Mouse (Mus musculus): ENCODE data around the gene Mymk.

Mymk gene

DNA sequence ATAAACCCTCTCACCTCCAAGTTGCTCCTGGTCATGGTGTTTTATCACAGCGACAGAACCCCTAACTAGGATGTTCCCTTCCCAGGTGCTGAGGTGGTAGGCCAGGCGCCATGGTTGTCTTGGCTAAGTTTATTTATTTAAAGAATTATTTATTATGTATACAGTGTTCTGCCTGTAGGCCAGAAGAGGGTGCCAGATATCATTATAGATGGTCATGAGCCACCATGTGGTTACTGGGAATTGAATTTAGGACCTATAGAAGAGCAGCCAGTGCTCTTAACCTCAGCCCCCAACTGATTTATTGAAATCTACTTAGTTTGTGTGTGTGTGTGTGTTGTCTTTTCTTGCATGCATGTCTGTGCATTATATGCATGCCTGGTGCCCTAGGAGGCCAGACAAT lies 39.6 kb downstream of the Mymk start:
- no peak for DNase-seq

DNA sequence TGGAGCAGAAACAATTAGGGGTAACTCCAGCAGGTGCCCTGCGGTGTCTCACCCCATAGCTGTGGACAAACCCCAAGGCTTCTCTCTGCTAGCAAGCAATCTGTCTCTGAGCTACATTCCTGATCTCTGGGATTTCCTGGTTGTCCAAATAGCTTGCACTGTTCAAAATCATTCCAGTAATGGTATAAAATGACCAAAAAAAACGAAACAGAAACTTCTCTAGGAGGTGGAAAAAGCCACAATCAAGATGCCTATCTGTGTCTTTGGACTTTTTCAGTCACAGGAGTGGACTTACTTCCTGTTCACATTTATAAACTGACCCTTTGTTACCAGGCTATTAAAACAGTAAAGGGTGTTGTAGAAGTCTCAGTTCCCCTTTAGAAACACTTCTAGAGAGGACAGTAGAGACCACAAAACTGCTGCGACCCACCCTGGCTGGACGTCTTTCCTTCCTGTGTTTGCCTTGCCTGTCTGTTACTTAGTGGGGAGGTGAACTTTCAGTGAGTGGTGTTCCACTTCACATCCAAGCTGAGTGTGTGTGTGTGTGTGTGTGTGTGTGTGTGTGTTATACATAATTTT lies 43.5 kb downstream of the Mymk start:
- no peak for DNase-seq

GRCm38 (mm10) chr2:27027618-27028436 lies 44.2 kb downstream of the Mymk start, which contains the start of gene Slc2a6:
Gene Slc2a6 (minus strand): TSS chr2:27027998.
- DNase-seq = peak; percentile 89

DNA sequence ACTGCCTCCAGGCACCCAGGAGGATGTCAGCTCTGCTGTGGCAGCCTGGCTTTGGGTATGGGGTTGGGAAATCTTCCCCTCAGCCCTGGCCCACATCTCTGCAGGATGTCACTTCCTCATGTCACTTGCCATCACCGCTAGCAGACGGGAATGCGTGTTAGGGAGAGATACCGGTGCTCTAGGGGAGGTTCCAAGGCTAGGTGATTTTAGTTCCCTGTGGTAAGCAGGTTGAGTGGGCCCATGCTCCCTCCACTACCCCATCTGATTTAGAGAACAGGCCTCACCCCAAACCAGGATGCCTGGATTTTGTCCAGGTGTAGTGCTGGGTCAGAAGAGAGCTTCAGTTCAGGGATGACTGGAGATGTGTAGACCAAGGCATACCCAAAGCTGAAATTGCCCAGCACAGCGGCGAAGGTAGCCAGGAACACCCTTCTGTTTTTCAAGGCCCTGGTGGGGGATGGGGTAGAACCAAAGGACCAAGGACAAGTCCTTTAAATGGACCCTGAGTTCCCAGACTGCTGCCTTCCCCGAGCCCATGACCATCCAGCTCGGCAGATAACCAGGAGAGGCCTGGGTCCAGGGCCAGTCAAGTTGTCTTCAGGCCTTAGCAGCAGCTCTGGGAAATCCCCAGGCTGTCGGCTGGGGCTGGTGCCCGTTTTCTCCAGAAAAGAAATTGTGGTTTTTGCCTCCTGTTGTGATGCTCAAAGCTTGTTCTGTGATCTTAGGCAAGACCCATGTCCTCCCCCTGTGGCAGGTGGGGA lies 44.9 kb downstream of the Mymk start:
- no peak for DNase-seq

GRCm38 (mm10) chr2:27026332-27026731 lies 45.6 kb downstream of the Mymk start:
- no peak for DNase-seq

GRCm38 (mm10) chr2:27025545-27025944 lies 46.4 kb downstream of the Mymk start:
- DNase-seq = no peak

DNA sequence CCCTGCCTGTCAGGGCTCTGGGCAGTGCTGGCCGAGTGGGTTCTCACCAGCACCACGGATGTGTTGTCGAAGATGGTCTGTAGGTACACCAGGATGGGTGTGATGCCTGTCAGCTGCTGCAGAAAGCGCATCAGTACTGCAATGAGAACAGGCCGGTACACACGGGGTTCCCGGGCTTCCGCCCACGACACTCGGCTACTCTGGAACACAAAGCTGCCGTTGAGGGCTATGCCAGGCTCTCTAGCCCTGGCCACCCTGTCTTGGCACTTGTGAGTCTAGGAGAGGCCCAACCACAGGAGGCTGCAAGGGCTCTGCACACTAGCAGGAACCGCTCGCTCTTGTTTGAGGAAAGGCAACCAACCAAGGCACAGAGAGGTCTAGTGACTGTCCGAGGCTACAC lies 47.8 kb downstream of the Mymk start:
- no peak for DNase-seq

GRCm38 (mm10) chr2:27022612-27023011 lies 49.4 kb downstream of the Mymk start:
- DNase-seq = no peak

DNA sequence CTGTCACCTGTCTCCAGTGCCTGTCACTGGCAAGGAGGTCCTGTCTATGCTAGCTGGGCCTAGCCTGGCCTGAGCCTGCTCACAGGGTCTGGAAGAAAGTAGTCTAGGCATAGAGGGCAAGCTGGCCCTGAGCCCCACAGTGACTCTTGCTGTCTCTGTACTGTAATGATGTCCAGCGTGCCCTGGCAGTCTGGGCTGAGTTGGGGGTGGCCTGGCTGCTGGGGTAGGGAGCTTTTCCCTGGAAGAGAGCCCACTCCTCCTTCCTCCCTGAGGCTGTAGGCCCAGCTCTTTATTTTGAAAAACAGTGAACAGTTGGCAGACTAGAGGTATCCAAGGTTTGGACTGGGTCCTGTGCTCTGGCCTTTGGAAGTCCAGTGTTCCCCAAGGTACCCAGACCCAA lies 50.9 kb downstream of the Mymk start:
- no peak for DNase-seq

GRCm38 (mm10) chr2:27019530-27019929 lies 52.4 kb downstream of the Mymk start:
- no peak for DNase-seq

DNA sequence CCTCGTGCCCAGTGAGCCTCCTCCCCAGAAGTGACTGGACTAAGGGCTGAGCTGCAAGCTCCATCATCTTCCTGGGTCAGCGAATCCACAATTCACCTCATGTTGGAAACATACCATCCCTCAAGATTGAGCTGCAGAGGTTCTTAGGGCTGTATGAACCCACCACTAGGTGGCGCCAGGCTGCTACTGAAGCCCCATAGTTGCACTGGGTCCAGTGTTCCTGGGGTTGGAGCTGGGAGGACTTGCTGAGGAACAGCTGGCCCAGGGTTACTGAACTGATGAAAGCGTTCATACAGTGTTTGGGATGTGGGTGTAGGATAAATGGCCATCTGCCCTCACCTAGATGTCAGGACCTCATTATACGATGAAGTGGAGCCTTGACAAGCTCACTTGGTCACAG lies 54.2 kb downstream of the Mymk start:
- DNase-seq = peak; percentile 88

All from thymus, postnatal 4 days (tissue).